Mouse (Mus musculus) layer of hippocampus, adult 9-10 months (tissue): Measurements from ENCODE around the gene Adk.

Experiments
- DNase-seq: peaks from one replicate; pipeline ENCODE4 v3.0.0; 2022; ENCODE audit warnings: low spot score

The Adk gene

GRCm38 (mm10) chr14:21275786-21276185 lies 223.4 kb downstream of the Adk start:
- no peak for DNase-seq

- no peak for DNase-seq
Measured at GRCm38 (mm10) chr14:21278290-21278689, 225.9 kb downstream of the Adk start.

- no peak for DNase-seq
Measured at GRCm38 (mm10) chr14:21278907-21279535, 226.6 kb downstream of the Adk start.

DNA sequence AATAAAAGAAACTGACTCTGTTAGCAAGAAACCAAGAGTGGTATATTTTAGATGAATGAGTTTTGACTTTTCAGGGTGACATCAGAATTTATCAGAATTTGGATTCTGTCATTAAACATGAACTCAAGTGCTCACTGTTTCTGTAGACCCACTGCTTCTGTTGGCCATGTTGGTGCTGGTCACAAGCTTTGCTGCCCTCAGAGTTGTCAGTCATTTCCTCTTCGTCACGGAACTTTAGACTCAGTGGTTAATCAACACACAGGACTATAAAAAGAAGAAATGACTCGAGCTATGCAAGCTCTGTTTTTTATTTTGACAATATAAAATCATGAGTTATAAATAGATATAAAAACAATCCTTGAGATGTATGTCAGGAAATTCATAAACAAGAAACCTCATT lies 228.1 kb downstream of the Adk start:
- DNase-seq, result no peak

DNA sequence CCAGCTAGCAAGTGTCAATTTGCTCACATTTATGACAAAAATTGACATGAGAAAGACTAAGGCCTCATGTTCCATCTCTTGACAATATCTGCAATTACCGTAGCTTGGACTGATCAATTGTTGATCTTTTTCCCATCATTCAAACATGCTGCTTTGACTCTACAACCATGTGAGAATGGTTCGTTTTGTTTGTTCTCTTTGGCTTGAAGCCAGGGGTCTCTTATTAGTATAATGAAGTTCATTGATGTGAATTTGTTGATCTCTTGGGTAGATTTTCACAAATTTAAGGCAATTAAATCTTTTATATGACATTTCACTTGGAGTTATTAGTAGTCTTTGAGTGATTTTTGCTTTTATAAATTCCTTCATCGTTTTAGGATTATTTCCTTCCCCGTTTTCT lies 229.1 kb downstream of the Adk start:
- DNase-seq, result no peak

DNA sequence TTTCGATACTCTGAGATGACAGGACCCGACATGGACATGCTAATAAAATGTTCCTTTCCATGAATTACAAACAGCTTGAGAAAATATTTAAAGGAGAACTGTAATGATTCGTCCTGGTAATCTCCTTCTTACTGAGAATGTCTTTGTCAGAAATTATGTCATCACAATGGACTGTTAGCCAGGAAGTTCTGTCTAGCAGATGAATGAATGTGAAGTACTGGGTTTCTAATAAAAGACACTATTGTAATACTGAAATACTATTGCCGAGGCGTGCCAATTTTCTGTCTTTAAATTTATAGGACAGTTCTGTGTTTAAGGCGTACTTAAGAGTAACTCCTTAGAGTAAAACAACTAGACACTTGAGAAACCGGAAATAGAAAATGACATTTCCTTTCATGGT lies 231.7 kb downstream of the Adk start:
- DNase-seq, result no peak

- DNase-seq, result no peak
Measured at GRCm38 (mm10) chr14:21284847-21285246, 232.5 kb downstream of the Adk start.

DNA sequence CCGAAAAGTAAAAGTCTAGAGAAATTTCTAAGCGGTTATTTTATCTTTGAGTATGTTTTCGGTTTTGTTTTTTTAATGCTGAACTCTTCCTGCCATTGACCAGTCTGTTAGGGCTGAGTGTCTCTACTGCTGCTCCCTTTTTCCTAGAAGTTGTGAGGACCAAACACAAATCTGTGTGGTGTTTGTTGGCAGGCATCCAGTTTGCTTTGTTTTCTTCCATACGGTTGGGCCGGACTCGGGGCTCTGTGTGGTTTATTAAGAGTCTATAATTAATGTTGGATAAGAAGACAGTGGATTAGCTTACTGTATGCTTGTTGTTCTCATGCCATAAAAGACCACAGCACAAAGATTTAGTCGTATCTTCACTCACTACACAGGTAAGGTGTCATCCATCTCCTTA lies 233.9 kb downstream of the Adk start:
- DNase-seq, result no peak

- DNase-seq, result no peak
Measured at GRCm38 (mm10) chr14:21287726-21288442, 235.5 kb downstream of the Adk start.

- no peak for DNase-seq
Measured at GRCm38 (mm10) chr14:21299743-21300142, 247.4 kb downstream of the Adk start.

DNA sequence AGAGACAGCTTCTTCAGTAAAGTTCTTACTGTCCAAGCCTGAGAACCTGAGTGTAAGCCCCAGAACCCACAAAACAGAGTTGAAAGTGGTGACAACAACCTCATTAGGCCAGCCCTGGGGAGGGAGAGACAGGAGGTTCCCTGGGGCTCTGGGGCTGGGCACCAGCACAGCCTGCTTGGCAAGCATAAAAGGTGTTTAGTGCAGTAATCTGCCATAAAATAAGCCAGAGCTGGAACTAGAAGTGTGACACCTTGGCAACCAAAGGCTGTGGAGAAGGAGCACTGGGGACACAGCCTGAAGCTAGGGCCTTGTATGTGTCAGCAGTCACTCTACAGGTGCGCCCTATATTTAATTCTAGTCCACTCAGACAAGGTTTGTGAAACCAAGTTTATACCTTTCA lies 252.4 kb downstream of the Adk start:
- no peak for DNase-seq

- DNase-seq, result no peak
Measured at GRCm38 (mm10) chr14:21308349-21308936, 256.1 kb downstream of the Adk start.

DNA sequence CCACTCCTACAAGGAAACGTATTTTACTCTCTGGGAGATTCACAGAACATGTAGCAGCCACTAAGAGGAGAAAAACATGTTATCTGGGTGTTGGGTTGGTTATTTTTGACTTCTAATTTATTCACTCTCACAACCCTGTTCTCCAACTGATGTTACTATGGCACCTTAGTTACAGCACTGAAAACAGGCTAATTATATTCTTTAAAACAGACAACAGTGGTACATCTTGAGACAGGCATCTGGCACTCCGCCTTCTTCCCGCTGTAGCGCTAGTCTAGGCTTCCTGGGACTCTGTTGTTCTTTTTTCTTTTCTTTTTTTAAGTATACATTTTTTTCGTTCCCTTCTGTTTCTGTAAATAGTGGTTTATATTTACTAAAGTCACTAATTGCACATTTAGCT lies 258.2 kb downstream of the Adk start:
- DNase-seq, result peak; percentile 38

- no peak for DNase-seq
Measured at GRCm38 (mm10) chr14:21313561-21314342, 261.4 kb downstream of the Adk start.

DNA sequence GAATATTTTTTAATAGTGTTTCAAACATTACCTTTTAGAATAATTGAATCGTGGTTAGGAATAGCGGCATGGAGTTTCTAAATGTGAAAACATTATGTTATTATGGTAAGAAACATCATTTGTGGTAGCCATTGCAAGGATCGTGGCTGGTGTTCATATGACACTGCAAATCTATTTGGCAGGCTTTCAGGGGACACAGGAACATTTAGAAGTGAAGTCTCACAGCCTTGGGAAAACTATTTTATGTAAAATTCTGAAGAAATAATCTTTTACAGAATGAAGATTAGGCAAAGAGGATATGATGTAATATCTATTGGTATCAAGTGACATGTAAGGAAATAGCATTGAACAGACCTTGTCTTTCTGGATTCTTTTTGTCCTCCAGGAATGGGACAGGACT lies 262.1 kb downstream of the Adk start:
- DNase-seq, result no peak

DNA sequence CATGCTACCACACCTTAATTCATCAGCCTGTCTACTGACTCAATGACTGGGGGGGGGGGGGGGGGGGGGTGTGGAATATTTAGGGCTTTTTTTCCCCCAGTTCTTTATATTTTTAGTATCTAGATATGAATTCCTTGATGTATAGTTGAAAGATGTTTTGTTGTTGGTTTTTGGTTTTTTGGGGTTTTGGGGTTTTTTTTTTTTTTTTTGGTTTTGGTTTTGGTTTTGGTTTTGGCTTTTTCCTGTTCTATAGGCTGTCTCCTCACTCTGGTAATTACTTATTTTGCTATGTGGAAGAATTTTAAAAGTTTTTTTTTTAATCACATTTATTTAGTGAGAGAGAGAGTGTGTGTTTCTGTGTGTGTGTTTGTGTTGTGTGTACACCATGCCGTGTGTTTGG lies 282.5 kb downstream of the Adk start:
- no peak for DNase-seq

GRCm38 (mm10) chr14:21335691-21336314 lies 283.4 kb downstream of the Adk start:
- DNase-seq, result no peak

- DNase-seq, result no peak
Measured at GRCm38 (mm10) chr14:21337948-21338347, 285.6 kb downstream of the Adk start.

- DNase-seq, result no peak
Measured at GRCm38 (mm10) chr14:21341195-21341594, 288.8 kb downstream of the Adk start.

DNA sequence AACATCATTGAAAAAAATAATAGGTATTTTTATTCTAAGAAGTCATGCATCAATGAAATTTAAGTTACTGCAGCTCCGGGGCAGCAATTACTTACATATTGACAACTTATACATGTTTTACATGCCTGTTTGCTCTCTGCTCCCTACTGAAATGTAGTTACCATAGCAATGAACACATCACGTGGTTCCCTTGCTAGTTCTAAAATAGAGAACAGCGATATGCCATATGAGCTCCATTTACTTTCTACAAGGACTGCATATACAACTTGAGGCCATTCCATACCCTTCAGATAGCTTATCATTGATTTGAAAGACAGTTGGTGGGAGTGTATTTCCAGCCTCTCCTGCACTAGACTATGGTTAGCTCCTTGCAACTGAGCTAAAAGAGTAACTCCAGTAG lies 290.6 kb downstream of the Adk start:
- no peak for DNase-seq

DNA sequence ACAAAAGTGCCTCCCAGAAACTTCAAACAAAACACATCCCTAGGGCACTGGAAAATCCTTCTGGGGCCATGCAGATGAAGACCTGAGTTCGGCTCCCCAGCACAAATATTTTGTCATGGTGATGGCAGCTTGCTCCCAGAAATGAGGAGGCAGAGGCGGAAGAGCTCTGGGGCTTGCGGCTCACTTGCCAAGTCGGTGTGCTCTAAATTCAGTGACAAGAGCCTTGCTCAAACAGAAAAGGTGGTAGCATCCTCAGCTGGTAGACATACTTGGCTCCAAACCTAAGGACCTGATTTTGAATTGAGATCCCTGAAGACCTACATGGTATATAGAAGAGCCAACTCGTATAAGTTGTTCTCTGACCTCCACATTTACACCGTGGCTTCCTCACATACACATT lies 292.5 kb downstream of the Adk start:
- DNase-seq, result no peak

DNA sequence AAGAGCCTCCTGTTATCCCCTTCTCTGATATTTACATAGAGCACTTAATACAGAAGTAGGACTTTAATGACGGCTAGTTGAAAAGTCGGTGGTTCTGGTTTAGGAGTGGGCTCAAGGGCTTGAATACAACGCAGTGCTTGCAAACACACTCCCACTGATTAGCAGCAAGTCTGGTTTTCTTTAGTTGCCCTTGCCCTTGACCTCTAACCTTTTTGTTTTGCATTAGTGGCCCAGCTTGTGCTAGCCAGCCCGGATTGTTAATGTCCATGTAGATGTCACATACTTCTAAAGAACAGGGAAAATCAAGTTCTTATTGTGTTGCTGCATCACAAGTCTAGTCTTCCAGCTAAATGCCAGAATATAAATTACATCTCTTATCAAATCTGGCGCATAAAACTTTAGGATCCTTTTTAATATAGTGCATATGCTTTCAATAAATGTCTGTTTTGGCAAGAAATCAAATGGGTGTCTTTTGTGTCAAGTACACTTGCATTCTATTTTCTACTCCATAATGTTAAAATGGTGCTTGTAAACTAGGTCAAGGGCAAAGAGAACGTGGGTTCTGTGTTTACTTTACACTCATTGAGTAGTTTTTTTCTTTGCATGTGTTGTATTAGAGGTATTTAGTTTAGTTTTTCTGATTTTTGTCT lies 296.4 kb downstream of the Adk start:
- DNase-seq, result no peak
